Mouse (Mus musculus): ENCODE results near the gene Gm28729.

- TF ChIP-seq CTCF (IDR thresholded peaks at IDR 0.05; ENCODE audit: insufficient read depth, low read depth, low read length) (no peak), POLR2A (IDR thresholded peaks at IDR 0.05; ENCODE audit: insufficient read depth, low read depth, low read length) (no peak)
These were observed 9.3 kb downstream of the Gm28729 start for GRCm38 (mm10) chr9:96515737-96516136.

All from olfactory bulb, adult 2 months (tissue).